Mouse (Mus musculus) lung, adult 18-20 months (tissue): ENCODE measurements at regions not wholly inside any gene's neighbourhood (a gene's known extent, or its start where the extent isn't known, plus 50 kb on each side); places are given as distances from the start of the nearest gene placed in this dataset.
A peak's percentile ranks its signal among the peaks of the same experiment; 100 is the strongest.

Experiments
- DNase-seq, 2 experiments: peaks; one replicate each; pipeline ENCODE4 v3.0.0; 2022; ENCODE audit warnings: mixed read lengths in 2 of 2

DNA sequence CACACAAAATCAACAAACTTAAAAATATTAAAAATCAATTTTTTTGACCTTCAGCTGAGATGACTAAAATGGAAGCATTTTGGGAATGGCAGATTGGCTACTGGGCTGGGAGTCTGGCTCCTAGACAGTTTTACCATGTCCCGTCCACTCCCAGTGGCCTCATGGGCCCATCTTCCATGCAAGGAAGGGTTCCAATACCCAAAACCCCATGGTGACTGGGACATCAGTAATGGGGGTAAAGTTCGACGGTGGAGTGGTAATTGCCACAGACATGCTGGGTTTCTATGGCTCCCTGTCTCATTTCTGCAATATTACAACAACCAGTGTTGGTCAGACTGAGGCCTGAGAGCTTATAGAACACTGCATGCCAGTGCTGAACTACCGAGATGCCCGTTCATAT is 82.2 kb downstream of the Il20rb start:
- no peak for DNase-seq

DNA sequence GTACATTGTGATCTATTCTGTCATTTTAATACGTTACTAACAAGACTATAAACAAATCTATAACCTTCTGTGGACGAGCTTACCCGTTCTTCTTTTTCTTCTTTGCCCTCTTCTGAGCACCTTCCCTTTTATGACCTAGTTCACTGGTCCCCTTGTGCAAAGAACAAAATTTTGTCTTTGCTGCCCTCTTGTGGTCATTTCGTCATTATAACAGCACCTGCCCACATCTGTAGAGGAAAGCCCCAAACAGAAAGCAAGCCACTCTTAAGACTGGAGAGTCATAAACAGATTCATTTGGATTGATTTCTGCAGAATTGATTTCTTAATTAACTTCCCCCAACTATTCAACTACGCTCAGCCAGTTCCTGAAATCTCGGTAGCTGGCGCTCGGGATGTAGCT is 86.2 kb downstream of the Il20rb start:
- DNase-seq = peak in 1 of 2 experiments; percentile 54

DNA sequence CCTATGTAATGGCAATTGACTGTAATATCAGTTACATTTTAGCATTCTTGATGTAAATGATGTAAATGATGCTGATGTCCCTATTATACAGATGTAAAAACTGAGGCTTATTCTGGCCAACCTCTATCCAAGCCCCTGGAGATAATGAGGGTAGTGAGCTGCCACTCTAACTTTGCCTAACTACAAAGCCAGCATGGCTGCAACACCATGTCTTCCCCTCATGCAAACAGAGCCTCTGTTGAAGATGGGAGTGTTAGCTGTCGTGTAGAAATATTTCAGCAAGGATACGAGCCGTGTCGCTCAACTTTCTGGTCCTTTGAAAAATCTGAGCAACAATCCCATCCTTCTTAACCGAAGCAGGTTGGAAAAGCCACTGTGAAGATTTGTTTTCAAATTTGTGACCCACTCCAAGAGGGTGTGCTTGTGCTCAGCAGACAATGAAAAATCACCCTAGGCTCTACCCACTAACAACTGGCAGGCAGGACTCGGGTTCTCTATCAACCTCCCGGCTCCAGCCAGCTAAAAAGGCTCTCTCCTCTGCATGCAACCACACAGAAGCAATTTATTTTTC is 90.2 kb downstream of the Il20rb start:
- no peak for DNase-seq

DNA sequence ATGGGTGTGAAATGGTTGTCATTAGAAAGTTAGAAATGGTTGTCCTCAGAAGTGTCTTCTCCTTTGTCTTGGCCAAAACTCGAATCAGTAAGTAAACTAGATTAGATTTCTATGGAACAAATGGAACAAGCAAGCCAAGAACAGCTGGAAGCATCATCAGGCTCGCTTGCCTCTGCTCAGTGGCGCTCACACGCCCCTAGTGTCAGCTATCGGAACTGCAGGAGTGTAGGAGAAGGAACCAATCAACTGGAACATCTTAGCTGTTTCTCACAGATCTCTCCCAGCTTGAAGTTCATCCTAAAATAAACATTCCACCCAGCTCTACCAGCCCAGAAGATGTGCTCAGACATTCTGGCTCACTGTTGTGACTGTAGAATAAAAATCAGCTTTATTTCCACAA is 90.9 kb downstream of the Il20rb start:
- peak; percentile 58 to 74 for DNase-seq

DNA sequence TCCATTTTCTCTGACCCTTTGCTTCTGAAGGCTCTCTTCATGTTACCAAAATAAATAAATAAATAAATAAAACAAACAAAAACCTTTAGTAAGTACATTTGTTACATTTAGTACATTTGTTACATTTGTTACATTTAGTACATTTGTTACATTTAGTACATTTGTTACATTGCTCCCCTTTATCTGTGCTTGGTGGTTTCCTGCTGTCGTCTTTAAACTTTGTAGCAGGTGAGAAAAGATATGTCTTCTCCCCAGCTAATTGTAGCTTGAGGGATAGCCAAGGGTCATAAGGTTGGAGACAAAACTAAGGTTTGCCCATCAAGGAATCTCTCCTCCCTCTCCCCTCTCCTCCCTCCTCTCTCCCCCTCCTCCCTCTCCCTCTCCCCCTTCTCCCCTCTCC is 92.0 kb downstream of the Il20rb start:
- no peak for DNase-seq

DNA sequence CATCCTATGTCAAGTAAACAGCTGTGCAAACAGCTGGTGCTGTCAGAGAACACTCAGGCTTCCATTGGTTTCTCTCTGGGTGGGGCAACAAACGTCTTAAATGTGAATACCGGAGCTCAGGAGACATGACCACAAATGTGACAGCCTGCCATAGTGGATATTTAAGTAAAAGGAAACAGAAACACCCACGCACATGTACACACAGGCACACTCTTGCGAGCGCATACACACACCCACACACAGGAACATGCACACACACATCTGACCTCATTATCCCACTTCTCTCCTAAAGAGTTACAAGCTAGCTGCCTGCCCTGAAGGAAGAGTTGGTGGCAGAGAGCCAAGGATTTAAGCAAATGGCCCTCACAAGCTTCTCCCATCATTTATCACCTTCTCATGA is 92.4 kb downstream of the Il20rb start:
- DNase-seq = no peak

DNA sequence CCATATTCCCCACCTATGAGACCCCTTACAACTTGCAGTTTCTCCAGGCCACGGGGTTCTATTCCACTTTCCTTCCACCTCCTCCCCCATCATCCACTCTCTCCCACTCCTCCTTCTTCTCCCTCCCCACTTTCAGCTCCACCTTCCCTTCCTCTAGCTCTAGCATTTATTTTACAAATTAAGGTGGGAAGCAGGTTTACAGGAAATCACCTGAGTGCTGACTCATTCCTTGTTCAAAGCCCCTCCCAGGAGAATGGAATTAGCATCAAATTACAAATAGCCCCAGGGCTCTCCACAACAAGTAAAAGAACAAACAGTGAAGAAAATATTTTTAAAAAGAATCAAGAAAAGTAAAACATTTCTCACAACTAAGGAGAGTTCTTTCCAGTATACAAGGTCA is 94.3 kb downstream of the Il20rb start:
- no peak for DNase-seq

DNA sequence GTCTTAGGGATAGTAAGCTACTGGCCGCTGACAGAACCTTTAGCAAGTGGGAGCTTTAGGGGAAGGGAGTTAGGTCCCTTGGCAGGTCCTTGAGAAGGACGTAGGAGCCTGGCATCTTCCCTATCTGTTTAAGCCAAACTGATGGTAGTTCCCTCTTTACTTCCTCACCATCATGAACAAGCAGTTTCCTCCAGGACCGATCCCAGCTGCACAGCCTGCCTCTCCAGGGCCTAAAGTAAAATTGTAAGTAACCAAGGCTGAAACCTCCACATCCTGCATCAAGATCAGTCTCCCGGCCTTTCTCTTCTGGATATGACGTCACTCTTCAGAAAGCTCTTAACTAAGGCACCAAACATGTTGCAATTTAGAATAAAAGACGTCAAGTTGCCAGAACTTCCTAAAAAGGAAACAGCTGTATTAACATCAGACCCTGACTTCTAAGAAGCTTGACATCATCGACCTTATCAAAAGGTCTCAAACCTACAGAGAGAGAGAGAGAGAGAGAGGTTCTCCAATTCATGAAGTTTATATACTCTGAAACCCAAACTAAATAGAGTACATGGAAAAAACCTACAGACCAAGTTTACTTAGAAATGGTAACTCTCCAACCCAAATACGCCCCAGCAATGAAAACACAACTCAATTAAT is 94.9 kb downstream of the Il20rb start:
- no peak for DNase-seq

DNA sequence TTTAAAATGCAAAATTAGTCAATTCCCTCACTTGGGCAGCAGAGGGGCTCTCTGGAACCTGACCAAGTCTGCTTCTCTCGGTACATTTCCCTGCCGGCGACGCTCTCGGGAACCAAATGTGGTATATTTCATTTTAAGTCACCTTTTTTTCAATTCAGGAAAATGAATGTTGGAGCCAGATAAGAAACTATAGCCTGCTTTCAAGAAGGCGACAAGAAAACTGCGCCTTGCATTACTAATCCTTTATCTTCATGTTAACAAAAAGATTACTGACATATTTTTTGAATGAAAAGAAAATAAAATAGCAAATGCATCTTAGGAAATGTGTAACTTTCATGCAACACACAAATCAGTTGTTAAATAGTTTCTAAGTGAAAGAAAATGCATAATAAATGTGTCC is 98.2 kb downstream of the Il20rb start:
- DNase-seq = no peak

DNA sequence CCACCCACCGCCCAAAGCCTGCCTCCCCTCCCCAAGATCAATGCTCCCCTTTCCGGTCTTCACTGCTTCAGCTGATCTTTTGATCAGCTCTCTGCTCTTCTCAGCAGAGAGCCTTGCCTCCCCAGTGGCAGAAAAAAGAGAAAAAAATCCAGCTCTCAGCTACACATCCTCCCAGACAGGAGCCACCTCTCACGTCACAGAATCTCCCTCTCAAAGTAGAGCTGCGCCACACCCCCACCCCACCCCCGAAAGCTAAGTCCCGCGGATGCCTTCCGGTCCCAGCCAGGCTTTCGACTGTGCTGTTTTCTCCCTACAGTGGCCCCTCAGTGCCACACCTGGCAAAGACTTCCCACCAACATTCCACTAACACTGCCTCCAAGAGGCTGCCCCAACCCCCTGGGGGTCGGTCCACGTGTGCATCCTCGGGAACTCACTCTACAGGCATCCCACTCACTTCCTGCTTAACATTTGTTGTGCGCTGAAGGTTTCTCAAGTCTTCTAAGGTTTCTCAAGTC is 99.4 kb downstream of the Il20rb start:
- no peak for DNase-seq

DNA sequence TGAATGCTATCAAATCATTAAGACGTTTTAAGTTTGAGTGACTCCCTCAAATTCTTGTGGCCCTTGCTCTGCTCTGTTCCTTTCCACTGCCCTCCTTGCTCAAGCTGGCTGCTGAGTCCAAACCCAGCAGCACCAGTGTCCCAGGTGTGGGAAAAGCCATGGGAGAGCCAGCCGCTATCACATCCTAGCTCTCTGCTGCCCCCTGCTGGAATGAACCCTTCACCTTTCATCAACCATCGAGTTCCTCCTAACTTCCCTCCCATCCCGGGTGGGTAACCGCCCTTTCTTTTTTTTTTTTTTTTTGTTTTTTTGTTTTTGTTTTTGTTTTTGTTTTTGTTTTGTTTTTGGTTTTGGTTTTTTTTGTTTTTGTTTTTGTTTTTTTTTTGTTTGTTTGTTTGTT is 104.1 kb downstream of the Il20rb start:
- peak; percentile 57 to 60 for DNase-seq

DNA sequence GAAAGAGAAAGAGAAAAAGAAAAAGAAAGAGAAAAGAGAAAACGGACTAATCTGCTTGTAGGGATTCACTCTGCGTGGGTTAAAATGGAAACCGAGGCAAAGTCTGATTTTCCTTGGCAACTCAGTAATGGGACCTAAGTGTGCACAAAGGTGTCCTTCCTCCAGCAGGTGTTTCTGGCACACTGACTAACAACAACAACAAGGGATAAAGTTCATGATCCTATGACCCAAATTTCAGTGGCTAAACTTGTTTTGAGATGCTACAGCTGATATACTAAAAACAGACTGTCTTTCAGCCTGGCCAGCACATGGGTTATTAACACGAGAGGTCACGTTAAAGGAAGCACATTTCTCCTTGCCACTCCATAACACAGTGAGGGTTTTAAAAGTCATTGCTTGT is 116.7 kb downstream of the Il20rb start:
- DNase-seq = no peak

DNA sequence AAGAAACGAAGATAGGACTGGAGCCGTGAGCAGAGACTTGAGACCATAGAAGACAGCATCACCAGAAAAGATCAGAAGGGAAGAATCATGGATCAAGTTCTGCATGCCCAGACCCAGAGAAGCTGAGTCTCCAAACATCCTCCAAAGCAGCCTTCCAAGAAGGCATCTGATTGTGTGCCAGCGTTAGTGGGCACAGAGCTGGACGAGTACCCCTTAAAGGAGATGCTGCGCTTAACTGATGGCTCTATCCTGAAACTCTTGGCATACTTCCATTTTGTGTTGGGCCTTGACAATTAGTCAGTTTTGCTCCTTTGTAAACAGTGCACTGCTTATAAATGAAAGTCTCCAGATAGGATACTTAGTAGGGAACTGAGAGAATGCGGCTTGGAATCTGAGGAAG is 119.8 kb downstream of the Il20rb start:
- DNase-seq = no peak

DNA sequence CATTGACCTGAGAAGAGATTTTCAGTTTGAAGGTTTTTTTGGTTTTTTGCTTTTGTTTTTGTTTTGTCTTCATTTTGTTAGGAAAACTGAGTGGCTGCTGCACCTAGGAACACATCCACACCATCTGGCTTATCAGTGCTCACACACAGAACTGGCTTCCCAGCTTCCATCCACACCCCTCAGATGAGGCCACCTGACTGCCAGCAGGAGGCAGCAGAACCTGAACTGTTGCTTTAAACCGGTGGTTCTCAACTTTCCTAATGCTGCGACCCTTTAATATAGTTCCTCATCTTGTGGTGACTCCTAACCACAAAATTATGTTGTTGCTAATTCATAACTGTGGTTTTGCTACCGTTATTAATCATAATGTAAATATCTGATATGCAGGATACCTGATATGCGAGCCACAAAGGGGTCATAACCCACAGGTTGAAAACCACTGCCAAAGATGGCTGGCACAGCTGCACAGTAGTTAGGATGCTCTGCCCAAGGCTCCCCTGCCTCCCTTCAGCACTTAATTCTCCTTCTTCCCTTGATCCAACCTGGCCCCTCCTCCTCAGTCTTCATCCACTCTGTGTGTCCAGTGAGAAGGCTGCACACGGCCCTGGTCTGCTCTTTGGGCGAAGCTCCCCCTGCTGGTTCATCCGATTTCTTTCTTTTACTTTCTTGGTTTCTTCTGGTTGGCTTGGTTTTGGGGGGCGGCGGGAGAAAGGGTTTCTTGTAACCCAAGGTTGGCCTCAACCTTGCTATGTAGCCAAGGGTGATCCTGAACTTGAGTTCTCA is 126.5 kb downstream of the Il20rb start:
- peak in 1 of 2 experiments; percentile 12 for DNase-seq

DNA sequence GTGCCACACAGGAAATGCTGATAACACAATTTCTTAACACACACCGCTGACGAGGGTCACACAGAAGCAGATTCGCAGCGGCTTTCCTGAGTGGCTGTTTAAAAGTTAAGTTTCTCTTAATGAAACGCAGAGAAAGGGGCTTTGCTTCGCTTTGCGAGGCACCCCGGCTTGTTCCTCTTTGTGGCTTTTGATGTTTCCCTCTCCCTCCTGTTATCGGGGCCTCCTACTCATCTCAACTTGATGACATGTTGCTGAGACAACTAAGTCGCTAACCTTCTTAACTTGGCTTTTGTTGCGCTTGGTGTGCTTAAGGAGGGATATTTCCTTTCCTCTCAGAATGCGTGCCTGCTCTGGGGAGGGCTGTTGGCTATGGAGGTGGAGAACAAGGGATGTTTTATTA is 129.0 kb downstream of the Il20rb start:
- no peak for DNase-seq

DNA sequence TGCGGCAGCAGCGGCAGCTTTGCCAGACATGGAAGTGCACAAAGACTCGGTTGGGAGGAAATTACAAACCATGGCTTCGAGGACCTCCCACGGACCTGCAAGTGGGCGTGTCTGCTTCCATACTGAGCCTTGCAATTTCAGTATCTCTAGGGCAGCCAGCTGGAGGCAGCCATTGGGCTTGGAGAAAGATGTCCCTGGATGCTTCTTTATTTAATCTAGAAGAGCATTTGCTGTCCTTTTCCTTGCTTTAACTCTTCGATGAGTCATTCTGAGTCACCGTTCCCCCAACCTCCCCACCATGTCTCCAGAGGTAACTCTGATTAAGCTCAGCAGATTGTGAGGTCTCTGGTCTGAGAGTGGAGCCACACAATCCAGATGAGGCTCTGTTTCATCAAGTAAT is 145.8 kb downstream of the Il20rb start:
- DNase-seq = no peak

DNA sequence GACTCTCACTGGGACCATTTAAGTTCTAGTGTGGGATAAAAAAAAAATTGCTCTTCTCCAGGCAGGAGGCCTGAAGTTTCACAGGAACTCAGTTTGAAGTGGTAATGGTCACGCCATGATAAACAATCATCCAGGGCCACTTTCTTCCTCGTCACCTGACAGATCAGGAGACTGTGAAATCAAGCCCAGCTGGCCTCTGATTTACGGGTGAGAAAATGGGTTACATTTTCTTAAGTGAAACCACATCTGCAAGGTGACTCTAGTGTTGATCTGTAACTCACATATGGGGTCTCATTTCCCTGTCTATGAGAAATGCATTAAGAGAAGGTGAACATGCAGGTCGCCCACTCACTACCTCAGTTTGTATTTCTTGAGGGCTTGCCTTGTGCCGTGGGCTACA is 178.8 kb downstream of the Il20rb start:
- no peak for DNase-seq

DNA sequence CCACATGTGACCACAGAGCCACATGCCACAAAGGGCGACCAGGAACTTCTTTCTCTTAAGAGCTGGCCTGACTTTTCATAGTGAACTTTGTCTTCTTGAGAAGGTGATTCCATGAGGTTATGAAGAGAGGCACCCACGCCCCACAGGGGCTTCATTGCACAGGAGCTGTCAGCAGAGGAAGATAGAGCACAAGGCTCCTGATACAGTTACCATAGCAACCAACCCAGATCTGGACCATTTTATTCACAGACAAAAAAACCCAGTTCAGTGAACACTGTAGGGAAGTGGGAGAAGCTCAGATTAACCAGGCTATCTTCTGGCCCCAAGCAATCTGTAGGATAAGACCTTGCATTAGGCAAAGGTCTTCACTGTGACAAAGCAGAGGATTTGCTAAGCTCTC is 179.2 kb downstream of the Il20rb start:
- no peak for DNase-seq

DNA sequence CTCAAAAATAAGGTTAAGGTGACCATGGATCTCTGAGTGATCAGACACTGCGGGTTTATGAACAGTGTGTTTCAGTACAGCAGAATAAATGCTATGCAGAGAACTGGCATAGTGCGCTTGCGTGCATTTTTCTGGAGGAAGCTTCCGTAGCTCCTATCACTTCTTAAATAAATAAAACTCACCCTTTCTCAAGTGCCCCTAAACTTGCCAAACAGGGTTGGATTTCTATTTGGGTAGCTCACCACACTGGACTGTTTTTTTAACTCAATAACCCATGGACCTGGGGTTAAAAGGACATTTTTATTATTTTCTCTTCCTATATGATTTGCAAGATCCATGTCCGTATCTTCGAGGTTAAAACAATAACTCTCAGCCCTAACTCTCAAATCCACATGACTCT is 182.8 kb downstream of the Il20rb start:
- peak in 1 of 2 experiments; percentile 20 for DNase-seq

DNA sequence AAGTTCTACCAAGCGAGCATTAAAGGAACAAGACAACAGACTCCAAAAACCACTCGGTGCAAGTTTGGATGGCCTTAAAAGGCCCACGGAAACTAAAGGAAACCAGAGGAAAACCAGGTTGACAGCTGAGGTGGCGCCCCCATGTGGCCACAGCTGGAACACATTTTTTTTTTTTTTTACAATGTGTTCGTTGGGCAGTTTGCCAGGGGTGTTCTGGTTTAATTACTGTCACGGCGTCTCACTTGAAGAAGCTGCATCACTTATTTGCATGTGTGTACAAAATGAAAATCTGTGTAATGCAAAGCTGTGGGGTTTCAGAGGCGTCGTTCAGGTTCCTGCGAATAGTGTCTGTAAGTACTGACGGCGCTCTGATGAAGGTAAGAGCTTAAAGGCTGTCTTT is 185.0 kb downstream of the Il20rb start:
- DNase-seq = no peak

DNA sequence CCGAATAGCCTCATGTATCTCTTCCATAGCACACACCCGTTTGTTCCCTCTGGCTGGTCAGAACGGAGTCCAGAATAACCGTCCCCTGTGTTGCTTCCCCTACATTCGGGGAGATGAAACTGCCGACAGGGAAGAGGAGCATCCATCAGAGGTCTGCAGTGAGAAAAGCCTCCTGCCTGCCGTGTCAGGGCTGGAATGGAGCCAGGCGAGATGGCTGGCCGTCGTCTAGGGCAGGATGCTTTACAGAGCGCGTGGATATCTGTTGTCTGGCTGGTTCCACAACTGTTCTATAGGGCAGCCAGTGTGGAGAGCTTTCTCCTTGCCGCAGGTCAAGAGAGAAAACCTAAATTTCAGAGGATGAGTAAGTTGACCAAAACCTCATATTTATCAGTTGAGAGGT is 209.2 kb downstream of the Il20rb start:
- no peak for DNase-seq

DNA sequence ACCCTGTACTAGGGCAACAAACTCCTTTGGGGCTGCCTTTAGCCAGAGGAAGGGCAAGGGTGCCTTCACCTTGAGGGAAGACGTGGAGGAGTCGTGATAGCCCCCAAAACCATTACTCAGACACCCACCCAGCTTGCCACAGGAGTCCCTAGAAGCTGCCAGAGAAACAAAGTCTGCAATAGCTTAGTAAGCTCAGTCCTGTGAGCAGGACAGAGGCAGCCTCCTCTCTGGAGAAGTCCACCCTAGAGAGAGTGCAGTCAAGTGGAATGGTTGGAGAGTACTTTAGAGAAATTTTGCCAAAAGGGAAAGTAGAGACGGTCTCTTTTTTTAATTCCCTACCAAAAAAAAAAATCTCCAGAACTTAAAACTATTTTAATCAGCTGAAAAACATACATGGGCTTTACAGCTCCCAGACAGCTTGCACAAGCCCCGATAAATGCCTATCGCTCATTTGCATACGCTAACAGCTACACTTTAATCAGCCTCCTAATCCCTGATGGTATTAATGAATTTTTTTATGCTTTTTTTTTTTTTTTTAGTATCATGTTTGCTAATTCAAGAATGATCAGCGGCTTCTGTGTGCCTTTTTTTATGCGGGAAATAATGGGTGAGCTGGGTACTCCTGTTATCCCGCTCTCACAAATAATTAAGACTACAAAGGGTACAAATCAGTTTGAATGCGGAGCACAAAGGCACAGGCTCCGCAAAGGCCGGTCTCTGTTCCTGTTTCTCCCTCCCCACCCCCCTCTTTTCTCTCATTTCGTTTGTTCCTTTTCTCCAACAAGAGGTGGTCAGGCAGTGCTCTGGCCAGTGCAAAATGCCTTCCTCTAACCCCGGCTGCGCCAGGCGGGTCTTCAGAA is 219.8 kb downstream of the Il20rb start:
- no peak for DNase-seq

DNA sequence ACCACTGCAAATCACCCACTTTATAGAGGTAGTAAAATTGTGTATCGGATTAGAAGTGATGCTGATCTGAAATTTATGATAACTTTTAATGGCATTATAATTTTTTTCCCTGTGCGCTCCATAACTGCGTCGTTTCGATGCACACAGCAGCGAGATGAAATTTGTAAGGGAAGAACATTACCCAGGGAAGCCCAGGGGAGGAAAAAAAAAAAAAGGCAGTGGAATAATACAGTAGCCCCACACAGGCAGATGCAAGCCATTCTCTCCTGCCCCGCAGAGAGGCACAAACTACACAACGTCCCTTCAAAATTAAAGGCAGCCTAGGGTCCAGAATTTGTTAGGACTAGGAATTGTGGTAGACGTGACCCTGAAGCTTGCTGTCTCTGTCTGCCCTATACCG is 234.2 kb downstream of the Il20rb start:
- DNase-seq = no peak
